ENCODE assay signal across 10 mouse cellular contexts in the genomic region with DNA sequence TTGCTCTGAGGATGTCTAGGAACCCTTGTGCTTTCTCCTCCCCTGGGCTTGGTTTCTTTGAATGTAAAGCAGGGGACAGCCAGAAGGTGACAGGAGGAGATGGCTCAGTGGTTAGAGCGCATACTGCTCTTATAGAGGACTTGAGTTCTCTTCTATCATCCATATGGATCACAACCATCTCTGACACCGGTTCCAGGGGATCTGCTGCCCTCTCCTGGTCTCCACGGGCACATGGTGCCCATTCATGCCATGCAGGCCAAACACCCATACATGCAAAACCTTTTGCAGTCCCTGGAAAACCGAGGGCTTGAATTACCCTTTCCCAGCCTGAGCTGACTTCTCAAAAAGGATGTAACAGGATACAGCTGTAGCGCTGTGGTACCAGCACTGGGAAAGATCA. TPM values are rescaled to one million over a fixed set of nuclear protein-coding genes. Genes with fewer than 3 reads are reported as not detected.
A peak's percentile ranks its signal among the peaks of the same experiment; 100 is the strongest.
DNase-seq lines count a peak whose midpoint lies in the region; ATAC-seq and TF ChIP-seq lines count a peak whose summit lies in the region.
"Had no signal": no experiment of that assay in that cellular context is flagged by ENCODE, and none has a peak within 500 bp of the region (broad histone marks: within the 10 kb centered on the region; RNA-seq: fewer than 3 reads in every experiment).

No protein-coding gene starts in this region.

- peak; percentile 77 for TF ChIP-seq CTCF in layer of hippocampus, adult 2 months (conservative IDR thresholded peaks at IDR 0.05)

- H3K4me3 ChIP-seq in layer of hippocampus, adult 2 months = no peak overlapping the region

- ATAC-seq in erythroid progenitor cell, adult 5-6 weeks (replicated peaks; ENCODE audit: low FRiP score, poor library complexity, severe bottlenecking) = no peak
- no peak for ATAC-seq in megakaryocyte-erythroid progenitor cell, adult 5-6 weeks (replicated peaks; ENCODE audit: low FRiP score, low TSS enrichment, poor library complexity, severe bottlenecking)
- ATAC-seq: forebrain, embryonic 16.5 days had no signal

- no peak overlapping the region for H3K27ac ChIP-seq in layer of hippocampus, adult 2 months

- peak; percentile 62 to 64 for DNase-seq in cerebellum, postnatal 14 days
- DNase-seq in cerebellum, adult 9-10 months = no peak
- peak in 1 of 2 experiments; percentile 21 for DNase-seq in layer of hippocampus, adult 2 months (ENCODE audit: low spot score in 2 of 2)
- DNase-seq in layer of hippocampus, adult 11-12 months (ENCODE audit: low spot score) = no peak
- peak; percentile 37 for DNase-seq in thymus, postnatal 14 days
- DNase-seq in thymus, adult 18-20 months = no peak
- DNase-seq: heart, postnatal 10 days had no signal

RNA-seq across cellular contexts. Expression of gene Gas6, which starts 27.3 kb away (rescaled TPM):
- total RNA-seq in layer of hippocampus, adult 2 months (2021) = 10 to 100 TPM; 81.2 to 85.1 TPM
- total RNA-seq in erythroid progenitor cell, adult 5-6 weeks (2015; ENCODE audit: low replicate concordance) = 2.1 TPM in 1 of 2 replicates, not detected in the other
- total RNA-seq in erythroid progenitor cell, adult 5-6 weeks (2017; ENCODE audit: low replicate concordance) = 3.0 and 3.9 TPM in 2 replicates
- not detected in 2 replicates for total RNA-seq in megakaryocyte-erythroid progenitor cell, adult 5-6 weeks (2014; fragmentation: Nextera tagmentation)
- total RNA-seq in megakaryocyte-erythroid progenitor cell, adult 5-6 weeks (2017) = 1.3 TPM in 1 of 2 replicates, not detected in the other

RNA-seq across cellular contexts. Expression of gene Tmem255b, which starts 32.0 kb away (rescaled TPM):
- 1 to 10 TPM; 5.2 TPM for total RNA-seq in layer of hippocampus, adult 2 months (2021)
- not detected in 2 replicates for total RNA-seq in erythroid progenitor cell, adult 5-6 weeks (2015; ENCODE audit: low replicate concordance)
- total RNA-seq in erythroid progenitor cell, adult 5-6 weeks (2017; ENCODE audit: low replicate concordance) = not detected in 2 replicates
- total RNA-seq in megakaryocyte-erythroid progenitor cell, adult 5-6 weeks (2014; fragmentation: Nextera tagmentation) = not detected in 2 replicates
- total RNA-seq in megakaryocyte-erythroid progenitor cell, adult 5-6 weeks (2017) = not detected in 2 replicates

Comparison
In these comparisons a context has a peak if more than half of its experiments do, and no peak if none do; other contexts are left out.
1. DNase-seq: peak in cerebellum, postnatal 14 days (2 of 2) and thymus, postnatal 14 days (single experiment); none in cerebellum, adult 9-10 months (single experiment), layer of hippocampus, adult 11-12 months (single experiment) and thymus, adult 18-20 months (0 of 2).
2. RNA of gene Gas6, which starts 27.3 kb away (total RNA-seq): 81.2 to 85.1 TPM in layer of hippocampus, adult 2 months; 2.1 to 3.9 TPM in erythroid progenitor cell, adult 5-6 weeks and 1.3 TPM in megakaryocyte-erythroid progenitor cell, adult 5-6 weeks; every median in the first group is over 10 times any median in the second.
3. RNA of gene Tmem255b, which starts 32.0 kb away (total RNA-seq): 5.2 TPM in layer of hippocampus, adult 2 months; not detected in erythroid progenitor cell, adult 5-6 weeks and not detected in megakaryocyte-erythroid progenitor cell, adult 5-6 weeks; every median in the first group is over 4 times any median in the second.